Mouse (Mus musculus): ENCODE data around the gene Trp73. TPM values are rescaled to one million over a fixed set of nuclear protein-coding genes. Genes with fewer than 3 reads are reported as not detected.
A peak's percentile ranks its signal among the peaks of the same experiment; 100 is the strongest.

Trp73 gene
- polyA plus RNA-seq, 1 experiment from 2014 or later = 2.2 TPM

DNA sequence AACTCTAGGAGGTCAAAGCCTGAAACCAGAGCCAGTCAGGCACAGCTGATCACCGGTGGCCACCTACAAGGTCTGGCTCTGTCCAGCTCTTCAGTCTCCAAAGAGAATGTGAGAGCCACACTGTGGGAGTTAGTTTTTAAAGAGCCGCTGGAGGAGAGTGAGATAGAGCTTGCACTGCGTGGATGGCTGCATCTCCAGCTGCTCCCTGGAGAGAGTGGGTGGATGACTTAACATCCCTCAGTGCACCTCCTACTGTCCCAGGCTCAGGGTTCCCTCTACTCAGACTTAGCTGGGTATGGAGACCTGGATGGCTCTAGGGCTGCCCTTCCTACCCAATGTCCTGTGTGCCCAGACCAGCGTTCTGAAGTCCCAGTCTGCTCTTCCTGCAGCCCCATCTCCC lies 59.8 kb downstream of the Trp73 start:
- no peak for ATAC-seq (ENCODE audit: low FRiP score)
- WGBS = 41% methylated on average over 4 of the region's 4 CpGs
- Histone ChIP-seq H3K9ac (ENCODE audit: low read depth, low read length) (no peak overlapping the region), H3K27ac (ENCODE audit: low read depth, low read length) (no peak overlapping the region), H3K27me3 (ENCODE audit: control insufficient read depth, insufficient read depth, low read length) (peaks cover 27% of the 10 kb centered on the region), H3K36me3 (ENCODE audit: control insufficient read depth, insufficient read depth, low read length) (no peaks in the 10 kb centered on the region), H3K4me3 (ENCODE audit: low read depth, low read length) (no peak overlapping the region), H3K4me2 (replicated peaks; ENCODE audit: low read depth, low read length) (no peak overlapping the region), H3K9me3 (ENCODE audit: control insufficient read depth, low read length) (no peaks in the 10 kb centered on the region), H3K4me1 (replicated peaks; ENCODE audit: control insufficient read depth, insufficient read depth, low read length) (no peaks in the 10 kb centered on the region)
- no peak for DNase-seq (ENCODE audit: low spot score)

DNA sequence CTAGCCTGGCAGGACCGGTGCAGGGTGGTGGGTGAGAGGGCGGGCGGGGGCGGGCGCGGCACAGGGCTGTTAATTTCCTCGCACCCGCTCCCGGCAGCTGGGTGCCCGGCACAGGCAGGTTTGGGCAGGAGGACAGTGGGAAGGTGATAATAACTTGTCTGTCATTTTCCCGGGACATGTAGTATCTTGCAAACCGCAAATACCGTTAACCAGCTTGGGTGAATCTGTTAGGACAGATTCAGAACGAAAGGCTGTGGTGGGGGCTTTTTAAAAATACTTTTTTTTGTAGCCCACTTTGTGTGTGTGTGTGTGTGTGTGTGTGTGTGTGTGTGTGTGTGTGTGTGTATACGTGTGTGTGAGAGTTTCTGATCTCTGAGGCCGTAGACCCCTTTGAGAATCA lies 68.1 kb downstream of the Trp73 start:
- H3K4me1 ChIP-seq (replicated peaks; ENCODE audit: control insufficient read depth, insufficient read depth, low read length) = no peaks in the 10 kb centered on the region
- no peaks in the 10 kb centered on the region for H3K9me3 ChIP-seq (ENCODE audit: control insufficient read depth, low read length)
- 19% methylated on average over 14 of the region's 16 CpGs for WGBS
- peaks cover 17% of the 10 kb centered on the region for H3K27me3 ChIP-seq (ENCODE audit: control insufficient read depth, insufficient read depth, low read length)
- H3K27ac ChIP-seq (ENCODE audit: low read depth, low read length) = no peak overlapping the region
- no peak for ATAC-seq (ENCODE audit: low FRiP score)
- no peak overlapping the region for H3K9ac ChIP-seq (ENCODE audit: low read depth, low read length)
- no peak overlapping the region for H3K4me3 ChIP-seq (ENCODE audit: low read depth, low read length)
- DNase-seq (ENCODE audit: low spot score) = no peak
- no peak overlapping the region for H3K4me2 ChIP-seq (replicated peaks; ENCODE audit: low read depth, low read length)
- H3K36me3 ChIP-seq (ENCODE audit: control insufficient read depth, insufficient read depth, low read length) = no peaks in the 10 kb centered on the region

DNA sequence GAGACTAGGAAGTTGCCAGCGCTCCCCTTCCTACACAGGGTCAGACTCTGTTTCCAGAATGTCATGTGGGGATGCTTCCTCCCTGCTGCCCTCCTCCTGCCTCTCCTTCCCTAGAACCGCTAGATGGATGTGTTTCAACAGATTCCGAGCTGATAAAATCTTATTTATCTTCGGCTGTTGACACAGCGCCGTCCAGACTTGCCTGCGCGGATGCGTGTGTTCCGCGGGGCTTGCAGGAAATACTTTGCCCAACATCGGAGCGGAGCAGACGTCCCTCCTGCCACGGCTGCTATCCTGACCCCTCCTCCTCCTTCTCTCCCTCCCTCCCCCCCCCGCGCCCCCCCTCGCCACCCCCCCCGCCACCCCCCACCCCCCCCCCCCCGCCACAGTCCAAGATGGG lies 68.5 kb downstream of the Trp73 start:
- Histone ChIP-seq H3K9ac (ENCODE audit: low read depth, low read length) (no peak overlapping the region), H3K27ac (ENCODE audit: low read depth, low read length) (no peak overlapping the region), H3K27me3 (ENCODE audit: control insufficient read depth, insufficient read depth, low read length) (peaks cover 17% of the 10 kb centered on the region), H3K4me1 (replicated peaks; ENCODE audit: control insufficient read depth, insufficient read depth, low read length) (no peaks in the 10 kb centered on the region), H3K36me3 (ENCODE audit: control insufficient read depth, insufficient read depth, low read length) (no peaks in the 10 kb centered on the region), H3K9me3 (ENCODE audit: control insufficient read depth, low read length) (no peaks in the 10 kb centered on the region), H3K4me3 (ENCODE audit: low read depth, low read length) (no peak overlapping the region), H3K4me2 (replicated peaks; ENCODE audit: low read depth, low read length) (0 out of 2 replicates have a peak overlapping the region, but pooled peaks have one; percentile 17)
- no peak for DNase-seq (ENCODE audit: low spot score)
- 2% methylated on average over 15 of the region's 20 CpGs for WGBS
- ATAC-seq (ENCODE audit: low FRiP score) = no peak

DNA sequence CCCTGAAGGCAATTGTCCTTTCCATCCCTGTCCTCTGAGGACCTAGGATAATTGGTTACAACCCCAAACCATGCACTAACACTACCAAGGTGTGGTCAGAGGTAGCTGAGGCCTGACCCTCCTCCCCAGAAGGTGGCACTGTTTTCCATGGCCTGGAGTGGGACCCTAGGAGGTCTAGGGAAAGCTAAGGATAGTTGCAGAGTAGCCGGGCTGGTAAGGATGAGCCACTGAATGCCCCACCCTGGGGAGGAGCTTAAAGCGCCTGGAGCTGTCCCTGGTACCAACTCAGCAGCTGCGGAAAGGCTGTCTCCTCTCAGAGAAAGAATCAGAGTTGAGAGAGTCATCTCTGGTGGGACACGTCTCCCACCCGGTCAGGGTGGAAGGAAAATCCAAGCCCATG lies 69.1 kb downstream of the Trp73 start:
- no peak overlapping the region for H3K4me2 ChIP-seq (replicated peaks; ENCODE audit: low read depth, low read length)
- DNase-seq (ENCODE audit: low spot score) = peak; percentile 46
- peaks cover 17% of the 10 kb centered on the region for H3K27me3 ChIP-seq (ENCODE audit: control insufficient read depth, insufficient read depth, low read length)
- no peaks in the 10 kb centered on the region for H3K36me3 ChIP-seq (ENCODE audit: control insufficient read depth, insufficient read depth, low read length)
- ATAC-seq (ENCODE audit: low FRiP score) = 0 out of 2 replicates have a peak, but pooled peaks have one; percentile 4
- H3K9me3 ChIP-seq (ENCODE audit: control insufficient read depth, low read length) = no peaks in the 10 kb centered on the region
- H3K27ac ChIP-seq (ENCODE audit: low read depth, low read length) = no peak overlapping the region
- H3K4me3 ChIP-seq (ENCODE audit: low read depth, low read length) = no peak overlapping the region
- no peaks in the 10 kb centered on the region for H3K4me1 ChIP-seq (replicated peaks; ENCODE audit: control insufficient read depth, insufficient read depth, low read length)
- H3K9ac ChIP-seq (ENCODE audit: low read depth, low read length) = no peak overlapping the region
- 4% methylated on average over 5 of the region's 5 CpGs for WGBS

DNA sequence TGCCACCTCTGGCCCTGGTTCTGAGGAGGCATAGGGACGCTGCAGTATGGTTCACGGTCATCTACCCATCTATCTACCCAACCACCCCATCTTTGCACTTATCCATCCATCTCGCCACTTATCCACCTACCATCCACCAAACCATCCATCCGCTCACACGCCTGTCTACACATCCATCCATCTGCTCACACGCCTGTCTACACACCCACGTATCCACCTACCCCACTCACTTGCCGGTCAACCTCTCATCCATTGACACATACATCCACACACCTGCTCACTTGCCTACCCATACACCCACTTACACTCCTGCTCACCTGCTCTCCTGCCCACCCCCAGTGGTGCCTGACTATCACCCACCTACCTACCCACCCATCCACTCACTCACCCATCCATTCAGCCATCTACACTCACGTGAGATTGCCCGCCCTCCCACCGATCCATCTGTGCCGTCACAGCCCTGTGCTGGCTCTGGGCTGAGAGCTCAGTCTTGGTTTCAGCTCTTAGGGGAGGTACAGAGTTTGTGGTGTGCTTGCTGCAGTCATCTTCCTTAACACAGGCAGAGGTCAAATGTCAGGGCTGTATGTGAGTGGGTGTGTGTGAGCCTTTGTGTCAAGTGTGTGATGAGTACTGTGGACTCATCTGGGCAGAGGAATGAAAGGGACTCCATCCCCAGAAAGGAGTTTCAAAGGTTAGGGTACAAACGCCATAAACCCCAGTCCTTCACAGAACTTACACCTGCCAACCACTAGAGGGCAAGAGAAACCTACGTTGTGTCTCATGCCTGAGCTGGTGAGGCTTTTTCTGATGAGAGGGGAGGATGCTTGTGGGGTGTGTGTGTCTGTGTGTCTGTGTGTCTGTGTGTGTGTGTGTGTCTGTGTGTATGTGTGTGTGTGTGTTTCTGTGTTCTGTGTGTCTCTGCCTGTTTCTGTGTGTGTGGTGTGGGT lies 74.9 kb downstream of the Trp73 start:
- no peaks in the 10 kb centered on the region for H3K36me3 ChIP-seq (ENCODE audit: control insufficient read depth, insufficient read depth, low read length)
- H3K9me3 ChIP-seq (ENCODE audit: control insufficient read depth, low read length) = no peaks in the 10 kb centered on the region
- no peaks in the 10 kb centered on the region for H3K4me1 ChIP-seq (replicated peaks; ENCODE audit: control insufficient read depth, insufficient read depth, low read length)
- no peak overlapping the region for H3K27ac ChIP-seq (ENCODE audit: low read depth, low read length)
- no peaks in the 10 kb centered on the region for H3K27me3 ChIP-seq (ENCODE audit: control insufficient read depth, insufficient read depth, low read length)
- 62% methylated on average over 14 of the region's 14 CpGs for WGBS
- ATAC-seq (ENCODE audit: low FRiP score) (peak; percentile 35; the same call in 1 of the 2 replicates), DNase-seq (ENCODE audit: low spot score) (peak; percentile 47)
- H3K4me3 ChIP-seq (ENCODE audit: low read depth, low read length) = no peak overlapping the region
- no peak overlapping the region for H3K9ac ChIP-seq (ENCODE audit: low read depth, low read length)
- no peak overlapping the region for H3K4me2 ChIP-seq (replicated peaks; ENCODE audit: low read depth, low read length)

DNA sequence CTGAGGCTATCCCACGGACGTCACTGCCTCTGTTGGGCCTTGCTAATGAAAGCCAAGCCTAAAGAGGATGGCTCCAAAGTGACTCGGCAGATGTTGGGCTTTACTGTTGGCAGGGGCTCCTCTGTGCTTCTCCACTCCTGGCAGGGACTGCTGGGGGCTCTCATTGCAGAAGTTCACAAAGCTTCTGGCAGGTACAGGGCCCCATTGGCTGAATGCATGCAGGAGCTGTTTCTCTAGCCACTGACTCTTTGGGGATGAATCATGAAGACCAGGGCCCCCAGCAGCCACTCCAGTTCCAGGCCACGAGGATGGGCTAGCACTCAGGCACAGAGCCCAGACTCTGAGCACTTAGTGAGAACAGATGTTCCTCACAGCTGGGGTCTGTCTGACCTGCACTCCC lies 82.3 kb downstream of the Trp73 start:
- Histone ChIP-seq H3K27me3 (ENCODE audit: control insufficient read depth, insufficient read depth, low read length) (no peaks in the 10 kb centered on the region), H3K4me1 (replicated peaks; ENCODE audit: control insufficient read depth, insufficient read depth, low read length) (no peaks in the 10 kb centered on the region), H3K36me3 (ENCODE audit: control insufficient read depth, insufficient read depth, low read length) (no peaks in the 10 kb centered on the region), H3K9ac (ENCODE audit: low read depth, low read length) (no peak overlapping the region), H3K9me3 (ENCODE audit: control insufficient read depth, low read length) (no peaks in the 10 kb centered on the region), H3K27ac (ENCODE audit: low read depth, low read length) (no peak overlapping the region), H3K4me3 (ENCODE audit: low read depth, low read length) (no peak overlapping the region), H3K4me2 (replicated peaks; ENCODE audit: low read depth, low read length) (no peak overlapping the region)
- 58% methylated on average over 4 of the region's 4 CpGs for WGBS
- DNase-seq (ENCODE audit: low spot score) (no peak), ATAC-seq (ENCODE audit: low FRiP score) (no peak)

DNA sequence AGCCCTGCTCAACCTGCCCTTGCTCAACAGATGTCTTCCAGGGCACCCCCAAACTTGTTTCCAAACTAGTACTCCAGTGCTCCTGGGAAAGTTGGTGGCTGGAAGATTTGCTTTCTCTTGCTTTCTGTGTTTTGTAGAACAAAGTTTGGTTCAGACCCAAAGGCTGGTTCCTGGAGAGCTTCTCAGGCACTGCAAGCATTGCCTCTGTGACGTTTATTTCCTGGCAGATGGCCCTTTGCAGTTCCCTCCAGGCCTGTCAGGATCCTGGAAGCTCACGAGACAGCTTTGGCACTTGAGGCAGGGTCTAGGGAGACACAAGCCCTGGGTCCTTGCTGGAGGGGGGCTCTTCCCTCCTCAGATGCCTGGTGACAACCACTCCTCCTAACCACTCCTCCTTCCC lies 83.3 kb downstream of the Trp73 start:
- Histone ChIP-seq H3K9me3 (ENCODE audit: control insufficient read depth, low read length) (no peaks in the 10 kb centered on the region), H3K27ac (ENCODE audit: low read depth, low read length) (no peak overlapping the region), H3K9ac (ENCODE audit: low read depth, low read length) (no peak overlapping the region), H3K27me3 (ENCODE audit: control insufficient read depth, insufficient read depth, low read length) (no peaks in the 10 kb centered on the region), H3K4me3 (ENCODE audit: low read depth, low read length) (no peak overlapping the region), H3K4me2 (replicated peaks; ENCODE audit: low read depth, low read length) (no peak overlapping the region), H3K36me3 (ENCODE audit: control insufficient read depth, insufficient read depth, low read length) (no peaks in the 10 kb centered on the region), H3K4me1 (replicated peaks; ENCODE audit: control insufficient read depth, insufficient read depth, low read length) (no peaks in the 10 kb centered on the region)
- DNase-seq (ENCODE audit: low spot score) (no peak), ATAC-seq (ENCODE audit: low FRiP score) (no peak)
- 64% methylated on average over 2 of the region's 2 CpGs for WGBS

DNA sequence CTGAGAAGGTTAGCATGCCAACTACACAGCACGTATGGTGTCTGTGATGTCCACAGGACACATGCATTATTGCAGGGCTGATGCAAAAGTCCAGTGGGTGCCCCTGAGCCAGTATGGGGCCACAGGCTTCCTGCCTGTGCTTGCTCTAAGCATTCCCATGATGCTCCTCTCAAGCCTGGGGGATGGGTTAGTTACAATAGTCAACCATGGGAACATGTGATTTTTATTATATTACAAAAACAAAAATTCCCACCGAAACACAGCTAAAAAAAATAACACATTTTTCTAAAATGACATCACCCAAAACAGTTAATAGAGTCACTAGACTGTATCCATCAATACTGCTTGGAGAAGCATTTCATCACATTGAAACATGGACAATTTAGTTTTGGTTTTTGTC lies 84.0 kb downstream of the Trp73 start:
- 75% methylated on average over 2 of the region's 2 CpGs for WGBS
- Histone ChIP-seq H3K4me3 (ENCODE audit: low read depth, low read length) (no peak overlapping the region), H3K9me3 (ENCODE audit: control insufficient read depth, low read length) (no peaks in the 10 kb centered on the region), H3K27me3 (ENCODE audit: control insufficient read depth, insufficient read depth, low read length) (no peaks in the 10 kb centered on the region), H3K36me3 (ENCODE audit: control insufficient read depth, insufficient read depth, low read length) (no peaks in the 10 kb centered on the region), H3K27ac (ENCODE audit: low read depth, low read length) (no peak overlapping the region), H3K4me1 (replicated peaks; ENCODE audit: control insufficient read depth, insufficient read depth, low read length) (no peaks in the 10 kb centered on the region), H3K4me2 (replicated peaks; ENCODE audit: low read depth, low read length) (no peak overlapping the region), H3K9ac (ENCODE audit: low read depth, low read length) (no peak overlapping the region)
- no peak for DNase-seq (ENCODE audit: low spot score)
- ATAC-seq (ENCODE audit: low FRiP score) = no peak

DNA sequence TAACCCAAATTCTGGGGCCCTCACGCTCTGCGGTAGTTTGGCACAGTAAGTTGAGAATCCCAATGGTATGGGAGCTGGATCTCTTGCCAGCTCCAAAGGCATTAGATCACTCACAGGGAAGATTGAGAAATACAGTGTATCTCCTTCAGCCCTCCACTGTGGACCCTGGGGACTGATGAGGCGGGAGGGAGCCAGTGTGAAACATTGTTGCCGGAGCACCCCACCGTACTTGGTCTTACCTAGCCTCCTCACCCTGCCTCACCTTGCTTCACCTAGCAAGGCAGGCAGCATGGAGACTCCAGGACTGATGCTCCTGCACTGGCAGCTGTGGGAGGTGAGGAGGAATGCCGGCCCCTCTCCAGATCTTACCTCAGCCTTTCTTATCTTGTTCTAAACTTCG lies 84.5 kb downstream of the Trp73 start:
- no peaks in the 10 kb centered on the region for H3K9me3 ChIP-seq (ENCODE audit: control insufficient read depth, low read length)
- no peak overlapping the region for H3K4me2 ChIP-seq (replicated peaks; ENCODE audit: low read depth, low read length)
- H3K4me3 ChIP-seq (ENCODE audit: low read depth, low read length) = no peak overlapping the region
- no peaks in the 10 kb centered on the region for H3K4me1 ChIP-seq (replicated peaks; ENCODE audit: control insufficient read depth, insufficient read depth, low read length)
- H3K9ac ChIP-seq (ENCODE audit: low read depth, low read length) = no peak overlapping the region
- no peak for DNase-seq (ENCODE audit: low spot score)
- no peaks in the 10 kb centered on the region for H3K27me3 ChIP-seq (ENCODE audit: control insufficient read depth, insufficient read depth, low read length)
- no peak for ATAC-seq (ENCODE audit: low FRiP score)
- H3K36me3 ChIP-seq (ENCODE audit: control insufficient read depth, insufficient read depth, low read length) = no peaks in the 10 kb centered on the region
- H3K27ac ChIP-seq (ENCODE audit: low read depth, low read length) = no peak overlapping the region
- 88% methylated on average over 7 of the region's 7 CpGs for whole genome bisulfite sequencing
